Mouse (Mus musculus): ENCODE measurements around the gene Gp1ba. TPM values are rescaled to one million over a fixed set of nuclear protein-coding genes. Genes with fewer than 3 reads are reported as not detected.

Gene Gp1ba
- polyA plus RNA-seq, 1 experiment from 2014 or later, result 0.49 TPM

GRCm38 (mm10) chr11:70649185-70649734 lies 10.3 kb downstream of the Gp1ba start:
- H3K4me2 ChIP-seq (replicated peaks), result peak overlapping the region; percentile 99; the same call in 1 of the 2 replicates
- H3K27ac ChIP-seq, result no peak overlapping the region

GRCm38 (mm10) chr11:70650322-70651175 lies 11.6 kb downstream of the Gp1ba start:
- H3K9ac ChIP-seq, result no peak overlapping the region
- H3K27ac ChIP-seq, result no peak overlapping the region
- H3K4me2 ChIP-seq (replicated peaks), result 0 out of 2 replicates have a peak overlapping the region, but pooled peaks have one; percentile 6
- H3K4me3 ChIP-seq, result no peak overlapping the region
- no peaks in the 10 kb centered on the region for H3K27me3 ChIP-seq (replicated peaks)
- peaks cover 52% of the 10 kb centered on the region for H3K4me1 ChIP-seq
- no peaks in the 10 kb centered on the region for H3K9me3 ChIP-seq
- 85% methylated on average over 12 of the region's 12 CpGs for WGBS
- peaks cover 39% of the 10 kb centered on the region for H3K36me3 ChIP-seq
- no peak for ATAC-seq (ENCODE audit: low FRiP score, low read depth)

More at GRCm38 (mm10) chr11:70649185-70649734, 10.3 kb downstream of the Gp1ba start:
- no peak overlapping the region for H3K9ac ChIP-seq
- no peaks in the 10 kb centered on the region for H3K9me3 ChIP-seq
- ATAC-seq (ENCODE audit: low FRiP score, low read depth), result no peak
- peaks cover 54% of the 10 kb centered on the region for H3K4me1 ChIP-seq
- peaks cover 52% of the 10 kb centered on the region for H3K36me3 ChIP-seq
- no peak overlapping the region for H3K4me3 ChIP-seq
- WGBS, result 85% methylated on average over 8 of the region's 8 CpGs
- H3K27me3 ChIP-seq (replicated peaks), result no peaks in the 10 kb centered on the region

GRCm38 (mm10) chr11:70651391-70651790 lies 12.5 kb downstream of the Gp1ba start:
- no peak for ATAC-seq (ENCODE audit: low FRiP score, low read depth)
- Histone ChIP-seq H3K36me3 (peaks cover 38% of the 10 kb centered on the region), H3K9ac (no peak overlapping the region), H3K27ac (no peak overlapping the region), H3K4me1 (peaks cover 52% of the 10 kb centered on the region), H3K9me3 (no peaks in the 10 kb centered on the region), H3K27me3 (replicated peaks) (no peaks in the 10 kb centered on the region), H3K4me3 (no peak overlapping the region), H3K4me2 (replicated peaks) (no peak overlapping the region)
- WGBS, result 81% methylated on average over 2 of the region's 2 CpGs

GRCm38 (mm10) chr11:70652029-70652883 lies 13.3 kb downstream of the Gp1ba start:
- H3K4me1 ChIP-seq, result peaks cover 58% of the 10 kb centered on the region
- H3K9ac ChIP-seq, result peak overlapping the region; percentile 97; the same call in 1 of the 2 replicates
- peaks cover 38% of the 10 kb centered on the region for H3K36me3 ChIP-seq
- no peak for ATAC-seq (ENCODE audit: low FRiP score, low read depth)
- H3K4me3 ChIP-seq, result peak overlapping the region; percentile 98
- peak overlapping the region; percentile 97 for H3K4me2 ChIP-seq (replicated peaks)
- H3K27me3 ChIP-seq (replicated peaks), result no peaks in the 10 kb centered on the region
- 71% methylated on average over 12 of the region's 12 CpGs for WGBS
- no peaks in the 10 kb centered on the region for H3K9me3 ChIP-seq
- no peak overlapping the region for H3K27ac ChIP-seq

- no peak for ATAC-seq (ENCODE audit: low FRiP score, low read depth)
- 67% methylated on average over 6 of the region's 6 CpGs for WGBS
- Histone ChIP-seq H3K4me3 (peak overlapping the region; percentile 98), H3K36me3 (peaks cover 38% of the 10 kb centered on the region), H3K4me1 (peaks cover 55% of the 10 kb centered on the region), H3K9me3 (no peaks in the 10 kb centered on the region), H3K4me2 (replicated peaks) (peak overlapping the region; percentile 97), H3K9ac (peak overlapping the region; percentile 97), H3K27ac (no peak overlapping the region), H3K27me3 (replicated peaks) (no peaks in the 10 kb centered on the region)
These were observed 14.0 kb downstream of the Gp1ba start for GRCm38 (mm10) chr11:70652884-70653344.

- WGBS, result under 1% methylated on average over 63 of the region's 63 CpGs
- H3K36me3 ChIP-seq, result peaks cover 38% of the 10 kb centered on the region
- peak; percentile 65 for ATAC-seq (ENCODE audit: low FRiP score, low read depth)
These were observed 14.6 kb downstream of the Gp1ba start for GRCm38 (mm10) chr11:70653345-70654197.

GRCm38 (mm10) chr11:70654198-70654922 lies 15.4 kb downstream of the Gp1ba start, which contains the start of gene Pfn1:
Gene Pfn1 (minus strand): TSS chr11:70654644.
- peak within 1 kb of the TSS; percentile 97 for H3K4me2 ChIP-seq (replicated peaks)
- H3K27me3 ChIP-seq (replicated peaks), result no peaks in the 10 kb centered on the region
- peaks cover 41% of the 10 kb centered on the region for H3K4me1 ChIP-seq
- under 1% methylated on average over 60 of the region's 61 CpGs for WGBS
- H3K9me3 ChIP-seq, result no peaks in the 10 kb centered on the region
- H3K27ac ChIP-seq, result peak within 1 kb of the TSS; percentile 90
- peak within 1 kb of the TSS; percentile 97 for H3K9ac ChIP-seq
- H3K36me3 ChIP-seq, result peaks cover 32% of the 10 kb centered on the region
- H3K4me3 ChIP-seq, result peak within 1 kb of the TSS; percentile 98
- ATAC-seq (ENCODE audit: low FRiP score, low read depth), result peak; percentile 46

More at GRCm38 (mm10) chr11:70653345-70654197, 14.6 kb downstream of the Gp1ba start:
- Histone ChIP-seq H3K4me3 (peak overlapping the region; percentile 98), H3K4me1 (peaks cover 49% of the 10 kb centered on the region), H3K27ac (peak overlapping the region; percentile 90), H3K27me3 (replicated peaks) (no peaks in the 10 kb centered on the region), H3K9ac (peak overlapping the region; percentile 97), H3K4me2 (replicated peaks) (peak overlapping the region; percentile 97), H3K9me3 (no peaks in the 10 kb centered on the region)

- peaks cover 25% of the 10 kb centered on the region for H3K36me3 ChIP-seq
- H3K27ac ChIP-seq, result peak overlapping the region; percentile 90
- no peaks in the 10 kb centered on the region for H3K9me3 ChIP-seq
- H3K4me3 ChIP-seq, result peak overlapping the region; percentile 98
- H3K4me2 ChIP-seq (replicated peaks), result peak overlapping the region; percentile 97
- H3K9ac ChIP-seq, result peak overlapping the region; percentile 97
- peak; percentile 31 for ATAC-seq (ENCODE audit: low FRiP score, low read depth)
- no peaks in the 10 kb centered on the region for H3K27me3 ChIP-seq (replicated peaks)
- under 1% methylated on average over 48 of the region's 48 CpGs for WGBS
- peaks cover 41% of the 10 kb centered on the region for H3K4me1 ChIP-seq
These were observed 16.1 kb downstream of the Gp1ba start for GRCm38 (mm10) chr11:70654923-70655570.

GRCm38 (mm10) chr11:70655571-70656455 lies 16.9 kb downstream of the Gp1ba start:
- Histone ChIP-seq H3K36me3 (peaks cover 19% of the 10 kb centered on the region), H3K9me3 (no peaks in the 10 kb centered on the region), H3K27ac (peak overlapping the region; percentile 74), H3K9ac (peak overlapping the region; percentile 97), H3K4me3 (peak overlapping the region; percentile 98), H3K27me3 (replicated peaks) (no peaks in the 10 kb centered on the region), H3K4me2 (replicated peaks) (peak overlapping the region; percentile 97), H3K4me1 (peaks cover 38% of the 10 kb centered on the region)
- under 1% methylated on average over 61 of the region's 61 CpGs for WGBS
- peak; percentile 23; the same call in 1 of the 2 replicates for ATAC-seq (ENCODE audit: low FRiP score, low read depth)

Data from neural tube, embryonic 12.5 days (tissue).